Mouse (Mus musculus): ENCODE measurements around the gene Bckdk.
"Not testable (repeated sequence)": the region's sequence is repeated elsewhere in the genome, so short reads cannot be mapped to it uniquely, and the experiment has no call there.

The Bckdk gene

GRCm38 (mm10) chr7:127903971-127904796, at the start of gene Bckdk:
Bckdk (plus strand) TSS chr7:127904082.
- peak; percentile 78 to 82 for DNase-seq

DNA sequence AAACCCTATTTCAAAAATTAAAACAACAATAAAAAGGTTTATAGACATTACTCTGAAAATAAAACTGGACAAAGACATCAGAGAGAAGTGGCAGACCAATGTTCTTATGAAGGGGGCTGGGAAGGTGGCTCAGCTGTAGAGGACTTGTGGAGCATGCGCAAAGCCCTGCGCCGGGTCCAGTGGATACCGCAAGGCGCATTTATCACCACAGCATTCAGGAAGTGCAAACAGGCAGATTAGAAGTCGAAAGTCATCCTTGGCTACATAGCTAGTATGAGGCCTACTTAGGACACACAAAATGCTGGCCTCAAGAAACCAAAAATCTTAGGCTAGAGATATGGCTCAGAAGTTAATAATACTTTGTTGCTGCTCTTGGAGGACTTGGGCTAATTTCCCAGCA, 45.6 kb upstream of the Bckdk start:
- DNase-seq = no peak

GRCm38 (mm10) chr7:127866434-127866833, 37.4 kb upstream of the Bckdk start:
- DNase-seq = no peak

- no peak for DNase-seq
These were observed 36.2 kb upstream of the Bckdk start for GRCm38 (mm10) chr7:127867641-127868040.

GRCm38 (mm10) chr7:127869149-127869810, 34.6 kb upstream of the Bckdk start:
- DNase-seq = no peak

- no peak for DNase-seq
These were observed 33.6 kb upstream of the Bckdk start for GRCm38 (mm10) chr7:127870136-127870821.

DNA sequence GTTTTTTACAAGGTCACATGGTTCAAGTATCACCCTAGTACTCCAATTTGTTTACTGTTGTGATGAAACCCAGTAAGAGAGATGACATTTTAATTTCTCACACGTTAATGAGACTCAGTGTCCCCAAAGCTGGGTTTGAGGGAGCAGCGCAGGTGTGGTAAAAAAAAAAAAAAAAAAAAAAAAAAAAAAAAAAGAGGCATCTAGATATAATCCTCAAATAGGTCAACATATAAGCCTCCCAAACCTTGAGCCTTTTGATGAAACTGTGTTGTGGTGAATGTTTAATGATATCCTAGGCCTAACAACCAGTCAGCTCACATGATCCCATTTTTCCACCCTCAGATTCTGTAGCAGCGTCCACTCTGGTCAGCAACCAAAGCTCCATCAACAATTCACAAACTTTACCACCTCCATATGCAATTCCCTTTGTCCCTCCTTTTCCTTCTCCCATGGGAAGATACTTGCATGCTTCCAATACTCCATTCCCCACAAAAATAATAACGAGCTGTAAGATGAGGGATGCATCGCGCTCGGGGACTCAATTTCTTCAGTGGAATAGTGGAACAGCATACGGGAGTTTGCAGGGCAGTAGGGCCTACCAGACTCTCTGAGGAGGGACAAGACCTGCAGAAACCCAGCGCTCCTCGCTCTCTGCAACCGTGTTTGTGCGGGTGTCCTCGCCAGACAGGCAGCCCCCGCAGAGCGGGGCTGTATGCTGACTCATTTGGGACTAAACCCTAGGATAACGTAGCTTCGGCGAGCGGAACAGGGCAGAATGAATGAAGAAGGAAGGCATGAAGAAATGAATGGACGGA, 28.9 kb upstream of the Bckdk start:
- DNase-seq = no peak

DNA sequence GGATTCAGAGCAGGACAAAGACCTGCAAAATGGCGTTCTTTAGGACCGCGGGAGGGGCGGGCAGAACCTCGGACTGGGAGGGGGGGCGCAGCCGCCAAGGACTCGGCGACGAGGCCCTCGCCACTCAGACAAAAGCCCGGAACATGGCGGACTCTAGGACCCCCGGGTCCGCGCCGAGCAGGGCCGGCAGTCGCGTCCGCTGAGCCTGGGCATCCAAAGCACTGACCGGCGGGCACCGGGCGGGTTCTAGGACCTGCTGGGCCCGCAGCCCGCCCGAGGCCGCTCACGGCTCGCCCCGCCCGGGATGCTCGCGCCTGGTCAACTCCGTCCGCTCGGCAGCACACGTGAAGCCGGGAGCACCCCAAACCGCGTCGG, 28.3 kb upstream of the Bckdk start:
- peak; percentile 90 to 92 for DNase-seq

DNA sequence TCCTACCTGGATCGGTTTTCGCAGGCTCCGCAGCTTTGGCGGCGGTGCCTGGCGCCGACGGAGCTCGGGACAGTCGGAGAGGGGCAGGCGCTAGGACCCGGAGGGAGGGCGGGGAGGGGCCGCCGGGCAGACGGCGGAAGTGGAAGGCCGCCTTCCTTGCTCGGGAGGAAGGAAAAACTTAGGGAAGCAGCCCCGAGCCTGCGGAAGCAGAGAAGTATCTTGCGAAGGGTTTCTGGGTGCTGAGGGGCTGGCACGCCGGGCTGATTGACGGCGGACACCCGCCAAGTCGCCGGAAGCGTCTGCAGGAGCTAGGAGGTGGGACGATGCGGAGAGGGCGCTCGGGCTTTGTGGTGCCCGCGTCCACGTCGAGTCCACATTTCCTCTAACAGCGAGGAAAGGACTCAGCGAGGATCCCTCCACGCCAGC, 27.8 kb upstream of the Bckdk start, which contains the start of gene Zfp646:
Gene Zfp646 (plus strand): TSS at position 181 of the 426 bp plus-strand sequence.
- DNase-seq = peak; percentile 77

- peak; percentile 90 to 92 for DNase-seq
These were observed 27.2 kb upstream of the Bckdk start, which contains the start of gene Zfp668 for GRCm38 (mm10) chr7:127876467-127877348. Zfp668 (minus strand) TSS chr7:127876828.

- DNase-seq = no peak
These were observed 24.6 kb upstream of the Bckdk start for GRCm38 (mm10) chr7:127879301-127879700.

DNA sequence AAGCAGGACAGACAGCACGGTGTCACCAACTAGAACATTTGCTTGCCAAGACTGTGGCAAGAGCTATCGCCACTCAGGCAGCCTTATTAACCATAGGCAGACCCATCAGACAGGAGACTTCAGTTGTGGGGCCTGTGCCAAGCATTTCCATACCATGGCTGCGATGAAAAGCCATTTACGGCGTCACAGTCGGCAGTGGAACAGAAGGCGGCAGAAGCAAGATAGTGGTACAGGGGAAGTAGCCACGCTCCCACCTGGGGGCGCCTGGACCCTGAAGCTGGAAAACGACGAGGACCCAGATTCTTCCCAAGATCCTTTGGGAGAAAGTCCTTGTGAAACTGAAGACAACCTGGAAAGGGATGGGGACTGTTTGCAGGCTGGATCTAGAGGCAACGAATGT, 23.5 kb upstream of the Bckdk start:
- DNase-seq = no peak

- peak; percentile 64 to 74 for DNase-seq
These were observed 17.9 kb upstream of the Bckdk start for GRCm38 (mm10) chr7:127885951-127886350.

DNA sequence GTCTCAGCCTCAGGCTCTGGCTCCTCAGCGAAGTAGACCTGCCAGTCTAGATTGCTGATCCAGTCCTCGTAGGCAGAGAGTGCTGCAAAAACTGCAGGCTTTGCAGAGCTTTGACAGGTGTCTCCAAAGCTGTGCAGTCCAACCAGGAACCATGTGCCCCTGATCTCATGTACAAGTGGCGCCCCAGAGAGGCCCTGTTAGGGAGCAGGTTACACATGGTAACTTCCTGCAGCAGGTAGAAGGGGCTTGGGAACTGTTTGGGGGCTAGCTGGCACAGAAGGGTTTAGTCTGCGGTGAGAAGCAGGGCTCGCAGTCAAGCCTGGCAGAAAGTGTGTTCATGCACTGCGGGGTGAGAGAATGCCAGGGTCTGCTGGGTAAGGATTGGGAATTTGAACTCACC, 17.3 kb upstream of the Bckdk start:
- DNase-seq = no peak

- no peak for DNase-seq
These were observed 16.7 kb upstream of the Bckdk start for GRCm38 (mm10) chr7:127887191-127887590.

- no peak for DNase-seq
These were observed 16.1 kb upstream of the Bckdk start for GRCm38 (mm10) chr7:127887781-127888180.

- DNase-seq = no peak
These were observed 15.1 kb upstream of the Bckdk start for GRCm38 (mm10) chr7:127888821-127889220.

DNA sequence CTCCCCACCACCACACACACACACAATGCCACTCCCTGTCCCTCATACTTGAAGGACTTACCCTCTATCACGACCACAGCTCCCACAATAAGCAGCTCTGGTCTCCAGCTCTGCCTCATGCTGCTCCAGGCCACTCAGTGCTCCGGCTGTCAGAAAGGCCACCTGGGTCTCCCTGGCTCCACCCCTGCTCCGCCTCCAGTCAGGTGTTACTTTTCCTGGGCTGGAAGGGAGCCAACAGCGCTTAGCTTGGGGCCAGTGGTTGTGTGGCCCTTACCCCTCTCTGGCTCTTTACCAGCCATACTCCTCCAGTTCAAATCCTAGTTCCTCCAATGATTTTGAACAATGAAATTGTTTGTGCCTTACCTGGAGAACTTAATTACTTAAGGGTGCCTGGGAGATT, 13.1 kb upstream of the Bckdk start, which contains the start of gene Prss53:
Gene Prss53 (minus strand): TSS at position 173 of the 400 bp plus-strand sequence.
- peak; percentile 43 to 56 for DNase-seq

GRCm38 (mm10) chr7:127894480-127894879, 9.4 kb upstream of the Bckdk start:
- peak; percentile 35 to 48 for DNase-seq

GRCm38 (mm10) chr7:127895442-127895841, 8.4 kb upstream of the Bckdk start, which contains the start of the genes Gm21974 and Vkorc1:
Gm21974 (minus strand) TSS chr7:127895454.
Vkorc1 (minus strand) TSS chr7:127895617.
- DNase-seq = peak; percentile 97 to 99

GRCm38 (mm10) chr7:127895891-127896290, 8.0 kb upstream of the Bckdk start:
- not testable (repeated sequence) for DNase-seq
